Mouse (Mus musculus) cerebellum, postnatal 4 days (tissue): ENCODE data around the gene Vgll3.

Experiments
- DNase-seq, 2 experiments: peaks; one replicate each; pipeline ENCODE4 v3.0.0; 2022; ENCODE audit warnings: low spot score in 2 of 2, mixed read lengths in 1 of 2

Vgll3 gene

DNA sequence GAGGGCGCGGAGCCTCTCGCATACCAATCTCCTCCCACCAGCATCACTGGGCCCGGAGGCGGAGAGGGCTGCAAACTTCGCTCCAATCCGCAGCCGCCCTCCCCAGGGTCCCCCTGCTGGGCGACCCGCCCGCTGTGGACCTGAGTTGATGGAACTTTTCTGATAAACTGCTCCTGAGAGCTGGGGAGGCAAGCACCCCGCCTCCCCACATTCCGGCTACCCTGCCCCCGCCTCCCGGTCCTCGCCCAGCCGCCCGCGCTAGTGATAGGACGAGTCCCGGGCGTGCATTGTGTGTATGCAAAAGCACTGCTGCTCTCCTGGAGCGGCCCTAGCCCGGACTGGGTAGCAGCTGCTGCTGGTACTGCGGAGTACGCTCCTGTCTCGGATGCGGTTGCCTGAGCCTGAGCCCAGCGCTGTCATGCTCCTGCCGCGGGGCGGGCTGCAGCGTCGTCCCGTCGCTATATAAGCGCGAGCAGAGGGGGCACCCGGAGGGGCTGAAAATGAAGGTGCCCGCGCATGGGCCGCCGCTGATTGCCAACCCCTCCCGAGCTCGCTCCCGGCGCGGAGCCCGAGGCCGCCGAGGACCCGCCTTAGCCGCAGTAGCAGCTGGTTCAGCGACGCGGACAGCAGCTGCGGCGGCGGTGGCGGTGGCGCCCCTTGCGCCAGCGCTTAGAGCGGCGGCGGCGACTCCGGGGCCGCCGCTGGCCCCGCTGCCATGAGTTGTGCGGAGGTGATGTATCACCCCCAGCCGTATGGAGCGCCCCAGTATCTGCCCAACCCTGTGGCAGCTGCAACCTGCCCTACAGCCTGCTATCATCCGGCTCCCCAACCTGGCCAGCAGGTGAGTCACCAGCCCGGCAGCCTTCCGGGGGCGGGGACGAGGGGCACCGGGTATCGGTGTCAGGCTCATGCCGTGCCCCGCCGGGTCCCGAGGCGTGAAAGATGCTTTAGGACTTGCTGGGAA is at the start of gene Vgll3:
TSS of gene Vgll3 (plus strand) at position 340 of the 964 bp plus-strand sequence.
- peak; percentile 33 to 46 for DNase-seq

DNA sequence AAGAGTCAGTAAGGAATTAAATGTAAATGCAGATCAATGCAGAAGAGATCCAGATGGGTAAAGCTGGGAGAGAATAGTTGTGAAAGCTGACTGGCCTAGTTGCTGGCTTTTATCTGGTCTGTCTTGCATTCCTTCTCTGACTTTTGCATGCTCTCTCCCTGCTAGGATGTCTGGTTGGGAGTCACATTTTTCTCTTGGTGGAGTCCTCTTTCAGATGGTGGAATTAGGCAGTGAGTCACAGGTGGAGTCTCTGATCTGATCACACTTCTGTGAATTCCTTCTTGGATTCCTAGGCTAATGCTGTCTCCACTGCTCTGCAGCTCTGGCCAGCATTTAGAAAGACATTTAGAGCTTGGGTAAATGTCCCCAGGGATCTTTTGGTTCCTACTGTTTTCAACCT is 49.1 kb upstream of the Vgll3 start:
- no peak for DNase-seq

DNA sequence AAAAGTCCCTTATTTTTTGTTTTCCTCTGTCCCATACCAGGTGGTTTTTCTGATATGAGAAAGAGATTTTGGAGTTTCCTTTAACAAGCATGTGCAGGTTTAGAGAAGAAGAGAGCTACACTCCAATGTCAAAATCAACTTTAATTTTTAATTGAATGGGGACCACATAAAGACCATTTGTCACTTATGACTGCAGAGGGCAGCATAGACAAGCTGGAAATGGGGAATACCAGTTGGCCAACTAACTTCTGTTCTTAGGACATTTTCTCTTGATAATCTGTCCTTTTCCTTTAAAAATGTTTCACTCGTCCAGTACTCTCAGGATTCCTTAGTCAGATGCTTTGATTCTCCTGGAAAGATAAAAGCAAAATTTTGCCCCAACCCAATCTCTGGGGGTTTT is 29.1 kb upstream of the Vgll3 start:
- DNase-seq, result no peak

DNA sequence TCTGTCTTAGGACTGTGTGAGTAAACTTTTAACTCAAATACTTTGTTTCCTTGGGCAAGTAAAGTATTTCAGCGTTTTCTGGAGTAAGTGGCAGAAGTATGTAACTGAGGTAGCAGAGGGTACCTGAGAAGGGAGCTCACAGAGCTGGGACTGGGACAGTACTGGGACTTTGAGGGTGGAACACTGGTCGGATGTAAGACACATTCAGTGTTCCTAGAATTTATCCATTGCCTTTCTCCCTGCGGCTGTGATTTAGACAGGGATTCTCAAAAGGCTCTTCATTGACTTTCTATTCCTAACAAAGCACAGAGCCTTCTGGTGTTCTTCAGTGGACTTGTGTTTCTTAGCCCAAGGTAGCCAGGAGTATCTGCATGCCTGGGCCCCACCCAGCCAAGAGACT is 1.0 kb downstream of the Vgll3 start:
- no peak for DNase-seq

DNA sequence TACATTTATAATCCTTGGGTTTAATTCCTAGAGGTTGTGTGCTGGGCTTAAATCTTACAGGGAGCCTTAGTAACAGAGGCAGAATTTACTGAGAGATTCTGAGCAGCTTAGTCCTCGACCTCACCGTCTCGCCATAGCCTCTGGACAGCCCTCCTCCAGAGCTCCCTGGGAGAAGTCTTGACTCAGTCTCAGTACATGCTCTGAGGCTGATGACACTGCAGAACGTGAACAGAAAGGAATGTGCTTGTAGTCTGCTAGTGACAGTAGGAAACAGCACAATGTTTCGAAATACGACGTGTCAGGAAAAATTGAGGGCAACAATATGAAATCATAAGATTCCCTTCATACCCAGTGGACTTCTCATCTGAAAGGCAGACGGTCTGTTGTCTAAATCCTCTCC is 3.7 kb downstream of the Vgll3 start:
- DNase-seq, result no peak

DNA sequence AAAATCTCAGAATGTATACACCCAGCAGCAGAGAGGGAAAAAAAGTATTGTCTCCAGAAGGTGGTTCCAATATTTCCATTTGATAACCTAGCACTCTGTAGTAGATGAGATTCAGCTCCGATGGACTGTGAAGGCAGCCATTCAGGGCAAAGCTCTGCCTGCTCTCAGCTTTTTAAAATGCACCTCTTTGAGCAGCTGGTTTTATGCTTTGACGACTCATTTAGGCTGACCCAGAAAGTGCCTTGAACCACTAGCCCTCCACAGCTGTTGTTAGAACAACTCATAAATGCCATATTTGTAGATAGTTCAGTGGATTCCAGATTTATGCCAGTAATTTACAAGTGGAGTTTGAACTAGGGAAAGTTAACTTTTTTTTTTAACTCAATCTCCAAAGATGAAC is 5.7 kb downstream of the Vgll3 start:
- DNase-seq, result no peak

DNA sequence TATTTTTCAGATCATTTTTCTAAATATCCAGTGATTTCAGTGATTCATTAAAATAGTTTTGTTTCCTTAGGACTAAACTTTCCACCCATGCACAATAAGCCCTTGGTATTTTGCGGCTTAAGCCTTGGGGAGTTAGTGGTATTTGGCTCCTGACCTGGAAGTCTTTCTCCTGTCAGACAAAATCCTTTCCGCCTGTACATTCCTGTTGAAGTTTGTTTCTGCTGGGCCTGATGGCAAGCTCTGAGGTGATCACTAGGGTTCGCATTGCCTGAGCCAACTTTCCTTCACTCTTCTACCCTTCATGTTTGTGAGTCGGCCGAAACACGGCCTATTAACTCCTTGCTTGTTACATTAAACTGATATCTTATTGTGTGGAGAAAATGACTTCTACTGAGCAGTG is 8.7 kb downstream of the Vgll3 start:
- DNase-seq, result no peak

DNA sequence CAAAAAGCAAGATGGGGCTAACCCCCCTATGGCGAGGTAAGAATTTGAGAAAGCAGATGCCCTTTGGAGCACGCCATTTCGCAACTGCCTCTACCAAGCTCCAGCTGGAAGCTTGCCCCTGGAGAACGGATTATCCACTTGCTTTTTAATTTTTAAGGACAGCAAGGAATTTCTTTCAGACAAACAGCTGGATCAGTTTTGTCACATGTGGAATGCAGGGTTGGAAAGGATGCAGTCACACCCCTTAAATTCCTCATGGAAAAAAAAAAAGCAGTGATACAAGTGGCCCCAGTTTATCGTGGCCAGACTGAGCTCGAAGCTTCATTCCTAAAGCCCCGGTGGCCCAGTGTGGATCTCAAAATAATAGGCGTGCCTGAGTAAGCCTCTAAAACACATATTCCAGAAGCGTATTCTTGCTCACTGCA is 13.1 kb downstream of the Vgll3 start:
- DNase-seq, result no peak

DNA sequence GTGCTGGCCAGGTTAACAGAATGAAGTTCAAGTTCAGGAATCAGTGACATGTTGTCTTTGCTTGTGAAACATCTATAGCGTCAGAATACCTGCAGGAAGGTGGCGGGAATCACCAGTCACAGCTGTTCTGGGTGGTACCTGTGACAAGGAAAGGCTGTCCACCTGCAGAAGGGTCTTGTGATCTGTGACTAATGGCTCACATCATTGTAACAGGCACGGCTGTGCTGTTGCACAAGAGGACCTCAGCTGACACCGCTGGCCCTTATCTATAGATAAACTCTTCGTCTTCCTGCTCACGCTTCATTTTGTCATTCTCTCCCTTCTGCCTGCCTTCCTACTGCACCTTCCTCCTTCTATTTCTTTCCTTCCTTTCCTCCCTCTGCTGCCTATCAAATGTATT is 14.0 kb downstream of the Vgll3 start:
- no peak for DNase-seq

DNA sequence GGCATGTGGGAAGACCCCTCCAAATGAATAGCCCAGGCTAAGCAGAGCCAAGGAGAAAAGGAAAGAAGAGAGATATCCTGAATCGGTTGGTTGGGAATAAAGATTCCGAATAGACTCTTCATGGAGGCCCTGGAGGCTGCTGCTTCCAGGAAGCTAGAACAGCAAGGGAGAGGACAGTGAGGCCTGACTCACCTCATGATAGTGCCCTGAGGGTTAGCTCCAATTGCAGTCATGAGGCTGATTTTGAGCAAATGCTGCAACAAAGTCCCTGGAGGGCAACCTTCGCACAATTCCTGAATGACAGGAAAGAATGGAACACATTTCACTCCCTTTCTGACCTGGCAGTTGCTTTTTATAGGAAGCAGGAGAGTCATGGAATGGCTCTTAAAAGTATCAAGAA is 19.7 kb downstream of the Vgll3 start:
- DNase-seq, result no peak

DNA sequence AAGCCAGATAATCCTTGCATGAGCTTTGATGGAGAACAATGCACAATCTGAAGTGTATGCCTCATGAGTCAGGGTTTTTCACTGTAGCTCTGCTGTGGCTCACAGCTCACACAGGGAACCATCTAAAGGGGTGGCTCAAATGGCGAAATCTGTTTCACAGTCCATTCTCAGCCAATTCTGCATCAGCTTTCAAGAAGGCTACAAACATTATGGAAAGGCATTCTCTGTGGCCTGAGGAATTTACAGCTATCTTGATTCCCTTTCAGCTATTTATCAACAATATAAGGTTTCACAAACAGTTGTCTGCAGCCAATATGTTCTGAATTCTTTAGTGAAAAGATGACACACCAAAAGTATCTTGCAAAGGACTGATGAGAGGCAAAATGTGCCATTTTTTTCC is 35.1 kb downstream of the Vgll3 start:
- DNase-seq, result no peak

DNA sequence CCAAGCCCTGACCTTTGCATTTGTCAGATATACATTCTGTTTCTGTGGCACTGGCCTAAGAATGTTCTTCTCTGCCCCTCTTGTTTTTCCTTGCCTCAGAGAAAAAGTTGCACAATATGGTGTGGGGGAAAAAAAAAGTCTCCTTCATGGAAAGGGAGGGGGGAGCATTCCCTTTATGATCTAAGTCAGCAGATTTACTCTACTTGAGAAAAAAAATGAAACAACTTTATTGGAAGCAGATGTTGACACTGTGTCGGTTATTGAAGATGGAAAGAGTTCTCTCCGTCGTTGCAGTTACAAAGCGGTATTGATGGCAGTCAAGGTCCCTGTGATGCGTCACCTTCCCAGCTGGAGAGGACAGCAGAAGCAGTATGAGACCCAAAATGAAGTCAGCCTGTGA is 49.4 kb downstream of the Vgll3 start:
- DNase-seq, result no peak

DNA sequence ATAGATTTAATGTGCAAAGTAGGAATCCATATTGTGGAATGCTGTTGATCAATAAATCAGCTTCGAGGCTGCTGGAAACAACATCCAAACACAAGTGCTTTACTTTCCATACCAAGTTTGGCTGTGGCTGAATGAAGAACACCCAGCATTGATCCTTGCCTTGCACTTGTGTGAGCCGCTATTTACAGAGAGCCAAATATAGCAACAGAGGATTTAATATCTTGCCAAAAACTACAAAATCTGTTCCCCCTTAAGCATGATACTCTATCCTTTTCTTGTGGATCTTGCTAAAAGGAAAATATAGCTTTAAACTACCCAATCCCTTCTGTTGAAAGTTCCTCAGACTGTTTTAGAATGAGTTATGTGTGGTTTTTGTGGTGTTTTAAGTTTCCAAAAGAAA is 52.9 kb downstream of the Vgll3 start:
- no peak for DNase-seq

DNA sequence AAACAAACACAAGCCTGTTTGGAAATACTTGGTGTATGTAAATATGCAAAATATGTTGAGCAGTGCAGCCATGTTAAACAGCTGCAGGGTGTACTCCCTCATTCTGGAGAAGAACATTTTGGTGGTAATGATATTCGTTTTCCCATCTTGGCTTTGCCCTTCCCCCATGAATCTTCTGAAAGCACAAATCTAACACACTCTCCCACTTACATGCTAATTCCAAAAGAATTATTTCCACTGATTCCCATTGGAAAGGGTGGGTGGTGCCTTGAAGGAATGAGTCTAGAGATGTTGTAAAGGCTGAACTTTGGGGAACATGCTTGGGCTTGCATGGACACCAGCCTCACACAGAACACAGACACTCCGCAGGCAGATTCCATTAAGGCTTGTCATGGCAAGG is 53.9 kb downstream of the Vgll3 start:
- no peak for DNase-seq

DNA sequence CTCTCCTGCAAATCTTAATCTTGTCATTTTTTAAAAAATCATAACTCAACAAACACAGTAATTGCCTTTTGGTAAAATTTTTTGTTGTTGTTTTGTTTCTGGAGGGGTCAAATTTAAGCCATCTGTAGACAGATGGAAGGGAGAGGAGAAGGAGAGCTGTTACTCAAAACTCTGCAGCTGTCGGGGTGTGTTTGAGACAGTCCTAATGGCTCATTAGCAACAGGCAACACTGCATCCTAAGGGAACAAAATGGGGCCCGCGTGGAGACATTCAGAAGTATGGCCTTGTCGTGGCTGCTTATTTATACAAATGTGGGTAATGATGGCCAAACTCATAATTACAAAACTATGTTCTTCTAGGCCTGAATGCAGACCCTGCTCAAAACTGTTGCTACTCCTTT is 73.9 kb downstream of the Vgll3 start:
- DNase-seq, result no peak
